In the genomic region with DNA sequence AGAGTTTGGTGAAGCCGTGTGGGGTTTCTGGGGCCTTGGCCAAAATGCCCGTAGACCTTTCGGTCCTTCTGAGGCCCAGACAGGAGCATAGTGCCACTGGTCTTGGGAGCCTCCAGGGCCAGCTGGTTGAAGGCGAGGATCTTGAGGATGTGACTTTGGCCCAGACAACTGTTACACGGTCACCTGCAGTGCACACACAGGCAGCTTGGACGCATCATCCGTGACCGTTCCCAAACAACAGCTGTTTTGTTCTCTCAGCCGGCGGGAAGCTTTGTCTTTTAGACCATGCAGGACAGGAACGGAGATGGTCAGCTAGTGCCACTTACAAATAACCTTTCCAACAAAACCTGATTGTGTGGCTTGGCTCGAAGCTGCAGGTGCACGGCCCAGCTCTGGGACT, we compare ENCODE assay signal across 23 mouse cellular contexts. TPM values are rescaled to one million over a fixed set of nuclear protein-coding genes. Genes with fewer than 3 reads are reported as not detected.
A peak's percentile ranks its signal among the peaks of the same experiment; 100 is the strongest.
DNase-seq lines count a peak whose midpoint lies in the region; TF ChIP-seq lines count a peak whose summit lies in the region.
"Had no signal": no experiment of that assay in that cellular context is flagged by ENCODE, and none has a peak within 500 bp of the region (broad histone marks: within the 10 kb centered on the region; RNA-seq: fewer than 3 reads in every experiment).

No protein-coding gene starts in this region.

- H3K4me3 ChIP-seq in thymus, adult 2 months (ENCODE audit: control insufficient read depth, insufficient read depth, low read length) = no peak overlapping the region
- H3K4me3 ChIP-seq: embryonic facial prominence, embryonic 13.5 days; erythroblast, embryonic 14.5 days; heart, embryonic 12.5 days; limb, embryonic 15.5 days; liver, embryonic 15.5 days; lung, embryonic 15.5 days; megakaryocyte, embryonic 14.5 days had no signal

- WGBS in thymus, adult 2 months = 89% methylated on average over 13 of the region's 13 CpGs

- no peaks in the 10 kb centered on the region for H3K36me3 ChIP-seq in thymus, adult 2 months (ENCODE audit: control insufficient read depth, insufficient read depth, low read length)
- H3K36me3 ChIP-seq: embryonic facial prominence, embryonic 13.5 days; heart, embryonic 12.5 days; limb, embryonic 15.5 days; liver, embryonic 15.5 days; lung, embryonic 15.5 days had no signal

- peak overlapping the region; percentile 45 for H3K27ac ChIP-seq in thymus, adult 2 months (ENCODE audit: control insufficient read depth, insufficient read depth, low read length)
- H3K27ac ChIP-seq: embryonic facial prominence, embryonic 13.5 days; limb, embryonic 15.5 days had no signal

- no peak for TF ChIP-seq CTCF in thymus, adult 2 months (IDR thresholded peaks at IDR 0.05; ENCODE audit: borderline replicate concordance, control insufficient read depth, extremely low read depth, insufficient read depth, low read length, poor library complexity)

- H3K27me3 ChIP-seq in thymus, adult 2 months (ENCODE audit: control insufficient read depth, insufficient read depth, low read length) = no peaks in the 10 kb centered on the region
- H3K27me3 ChIP-seq: embryonic facial prominence, embryonic 13.5 days; heart, embryonic 12.5 days; limb, embryonic 15.5 days; liver, embryonic 15.5 days; lung, embryonic 15.5 days; megakaryocyte, embryonic 14.5 days had no signal

- H3K4me1 ChIP-seq in thymus, adult 2 months (replicated peaks; ENCODE audit: control insufficient read depth, insufficient read depth, low read length) = peaks cover 66% of the 10 kb centered on the region

- DNase-seq in kidney, postnatal 4 days = peak; percentile 30 to 51
- no peak for DNase-seq in kidney, postnatal 10 days
- peak; percentile 37 for DNase-seq in thymus, adult 2 months
- no peak for DNase-seq in thymus, postnatal 0 days (ENCODE audit: low spot score)
- peak; percentile 30 for DNase-seq in mesoderm, embryonic 11.5 days (ENCODE audit: low read depth, low spot score)
- DNase-seq in thymus, postnatal 36 days = peak; percentile 44 to 47
- DNase-seq in ovary, postnatal 36 days (ENCODE audit: low spot score) = no peak
- DNase-seq in spleen, adult 18-20 months = no peak
- DNase-seq: adrenal gland, adult 2 months; cerebellum, adult 11 months; heart, adult 11 months; heart, postnatal 10 days; kidney, adult 8-10 months; left cerebral cortex, postnatal 4 days; lung, postnatal 36 days; right cerebral cortex, postnatal 4 days had no signal

- no peak for TF ChIP-seq POLR2A in thymus, adult 2 months (IDR thresholded peaks at IDR 0.05; ENCODE audit: control insufficient read depth, extremely low read depth, insufficient read depth, low read length, poor library complexity)

RNA-seq across cellular contexts. Expression of a gene that starts 5.0 kb away (rescaled TPM):
- polyA plus RNA-seq in thymus, adult 2 months (2012; rRNA removed) = 56.5 and 58.1 TPM in 2 replicates
- polyA plus RNA-seq in thymus, postnatal 0 days (2015; fragmentation: Nextera tagmentation; extraction: Ambion mirVana) = 16.0 and 17.1 TPM in 2 replicates

RNA-seq across cellular contexts. Expression of a gene that starts 43.7 kb away (rescaled TPM):
- 8.4 and 10.6 TPM in 2 replicates for polyA plus RNA-seq in thymus, adult 2 months (2012; rRNA removed)
- polyA plus RNA-seq in thymus, postnatal 0 days (2015; fragmentation: Nextera tagmentation; extraction: Ambion mirVana) = 2.4 and 2.8 TPM in 2 replicates
- polyA plus RNA-seq: erythroblast, embryonic 14.5 days had no signal

RNA-seq across cellular contexts. Expression of a gene that starts 52.8 kb away (rescaled TPM):
- 100 and 105 TPM in 2 replicates for polyA plus RNA-seq in thymus, adult 2 months (2012; rRNA removed)
- 24.6 and 26.6 TPM in 2 replicates for polyA plus RNA-seq in thymus, postnatal 0 days (2015; fragmentation: Nextera tagmentation; extraction: Ambion mirVana)

Comparison
In these comparisons a context has a peak if more than half of its experiments do, and no peak if none do; other contexts are left out.
1. DNase-seq: peak in kidney, postnatal 4 days (2 of 2), thymus, adult 2 months (single experiment), mesoderm, embryonic 11.5 days (single experiment) and thymus, postnatal 36 days (2 of 2); none in kidney, postnatal 10 days (single experiment), thymus, postnatal 0 days (single experiment), ovary, postnatal 36 days (single experiment) and spleen, adult 18-20 months (0 of 2).